Mouse (Mus musculus) Patski (cell line): ENCODE measurements at regions not wholly inside any gene's neighbourhood (a gene's known extent, or its start where the extent isn't known, plus 50 kb on each side); places are given as distances from the start of the nearest gene placed in this dataset.

Source experiments
- ATAC-seq: fragments of 100-300 bp; one replicate; pipeline ENCODE4 v1.8.0; 2021
- CTCF ChIA-PET: fragments of 350-600 bp; sonication (Branson Sonifier 250); formaldehyde crosslinking; loops from one replicate; lab custom pipeline; 2022; ENCODE audit warnings: inconsistent platforms; lab: Charles Lee
- POLR2A ChIA-PET: fragments of 350-600 bp; sonication (Branson Sonifier 250); formaldehyde crosslinking; loops from one replicate; lab custom pipeline; 2022; ENCODE audit warnings: antibody characterized with exemption, inconsistent platforms; lab: Charles Lee
- DNase-seq: peaks from one replicate; pipeline ENCODE4 v3.0.0-alpha.2; 2011; ENCODE audit warnings: low read depth, low spot score
- H3K27me3 ChIP-seq: fragments of 371-371 bp; one replicate; pipeline ENCODE4 v1.5.1; 2021
- CTCF ChIP-seq: fragments of 100-300 bp; IDR thresholded peaks from one replicate; pipeline ENCODE4 v1.5.1; 2021
- in situ Hi-C: fragments of 300-500 bp; cut with MboI; formaldehyde crosslinking; loops from 3 replicates; pipeline ENCODE4 v1.11.1; 2018; ENCODE audit warnings: low pct_unique_long_range_greater_than_20kb, mixed read lengths

GRCm38 (mm10) chr10:96188168-96188567 is 51.8 kb downstream of the Gm5426 start:
- no peak for TF ChIP-seq CTCF
- ATAC-seq (peak; percentile 31), DNase-seq (no peak)
- in situ Hi-C loops = no loop called here
- no peaks in the 10 kb centered on the region for H3K27me3 ChIP-seq
- ChIA-PET POLR2A (interaction anchor here (0.5 kb wide), 1 partner anchor 379 kb away, joined by 3 read pairs; no protein-coding TSS in a partner anchor), CTCF (no interaction called here)

DNA sequence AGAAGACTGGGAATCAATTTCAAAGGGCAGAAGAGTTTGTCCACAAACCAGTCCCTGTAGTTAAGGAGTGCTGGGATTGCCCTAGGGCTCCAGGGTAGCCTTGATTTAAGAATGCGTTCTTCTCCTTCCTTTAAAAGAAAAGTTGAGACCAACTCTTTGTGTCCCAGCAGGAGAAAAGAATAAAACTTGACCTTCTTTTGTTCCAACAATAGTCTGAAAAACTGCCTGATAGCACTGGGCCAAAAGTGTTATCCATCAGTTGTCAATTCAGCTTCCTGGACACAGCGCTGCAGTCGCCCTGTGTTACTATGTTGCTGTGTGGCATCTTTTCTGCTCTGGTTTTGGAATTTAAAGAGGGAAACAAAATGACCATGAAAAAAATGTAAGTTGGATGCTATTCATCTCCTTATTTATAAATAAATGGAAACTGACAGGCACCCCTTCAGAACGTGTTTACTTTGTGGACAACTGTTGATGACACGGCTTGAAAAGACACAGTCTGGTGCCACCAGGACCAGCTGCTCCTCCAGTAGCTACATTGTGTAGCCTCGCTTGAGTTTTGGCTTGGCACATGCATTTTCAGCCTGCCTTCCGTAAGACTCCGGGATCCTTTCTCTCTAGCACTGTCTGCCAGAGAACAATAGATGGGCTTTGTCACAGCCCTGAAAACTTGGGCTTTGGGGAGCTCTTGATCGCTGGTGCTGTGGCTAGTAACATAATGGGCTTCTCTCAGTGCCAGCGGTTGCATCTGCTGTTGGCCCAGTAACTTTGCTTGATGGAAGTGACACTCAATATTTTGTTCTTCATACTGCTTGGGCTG is 54.0 kb downstream of the Gm5426 start:
- ChIA-PET CTCF (interaction anchor here (0.7 kb wide), 1 partner anchor 21 kb away, joined by 3 read pairs; no protein-coding TSS in a partner anchor), POLR2A (no interaction called here)
- DNase-seq (no peak), ATAC-seq (no peak)
- no peaks in the 10 kb centered on the region for H3K27me3 ChIP-seq
- no peak for TF ChIP-seq CTCF
- in situ Hi-C loops = no loop called here

DNA sequence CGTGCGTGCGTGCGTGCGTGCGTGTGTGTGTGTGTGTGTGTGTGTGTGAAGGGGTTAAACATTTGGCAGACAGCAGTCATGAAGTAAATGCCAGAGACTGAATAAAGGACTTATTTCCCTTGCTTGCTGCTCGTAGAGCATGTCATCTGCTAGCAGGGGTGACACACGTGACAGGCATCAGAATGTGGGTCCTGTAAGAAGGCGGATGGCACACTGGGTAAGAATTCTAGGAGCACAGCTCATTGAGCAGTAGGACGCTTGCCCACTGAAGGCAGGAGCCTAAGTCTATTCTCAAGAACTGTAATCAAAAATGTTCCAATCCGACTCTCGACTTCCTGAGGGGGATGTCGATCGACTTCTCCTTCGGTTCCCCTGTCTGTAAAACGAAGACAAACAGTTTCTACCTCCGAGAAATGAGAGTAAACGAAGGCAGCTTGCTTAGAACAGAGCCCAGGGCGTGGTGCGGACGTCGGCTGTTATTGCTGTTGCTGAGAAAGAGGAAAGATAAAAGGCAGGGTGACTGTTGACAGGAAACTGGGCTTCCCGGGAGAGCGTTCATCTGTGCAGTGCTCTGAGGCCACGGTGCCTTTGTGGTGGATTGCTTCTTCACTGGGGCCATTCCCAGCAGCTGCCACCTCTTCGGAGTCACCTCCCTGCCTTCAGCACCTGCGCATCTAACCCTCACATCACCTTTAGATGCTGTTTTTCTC is 64.7 kb downstream of the Gm5426 start:
- POLR2A ChIA-PET = no interaction called here
- ATAC-seq = no peak
- no peak for TF ChIP-seq CTCF

GRCm38 (mm10) chr10:96201891-96202290 is 65.5 kb downstream of the Gm5426 start:
- ATAC-seq (no peak), DNase-seq (no peak)
- H3K27me3 ChIP-seq = peaks cover 12% of the 10 kb centered on the region
- TF ChIP-seq CTCF = no peak
- in situ Hi-C loops = no loop called here
- POLR2A ChIA-PET = no interaction called here
- CTCF ChIA-PET = no interaction called here

More for the DNA sequence above, 64.7 kb downstream of the Gm5426 start:
- in situ Hi-C loops = no loop called here
- no peak for DNase-seq
- peaks cover 12% of the 10 kb centered on the region for H3K27me3 ChIP-seq
- CTCF ChIA-PET = no interaction called here

DNA sequence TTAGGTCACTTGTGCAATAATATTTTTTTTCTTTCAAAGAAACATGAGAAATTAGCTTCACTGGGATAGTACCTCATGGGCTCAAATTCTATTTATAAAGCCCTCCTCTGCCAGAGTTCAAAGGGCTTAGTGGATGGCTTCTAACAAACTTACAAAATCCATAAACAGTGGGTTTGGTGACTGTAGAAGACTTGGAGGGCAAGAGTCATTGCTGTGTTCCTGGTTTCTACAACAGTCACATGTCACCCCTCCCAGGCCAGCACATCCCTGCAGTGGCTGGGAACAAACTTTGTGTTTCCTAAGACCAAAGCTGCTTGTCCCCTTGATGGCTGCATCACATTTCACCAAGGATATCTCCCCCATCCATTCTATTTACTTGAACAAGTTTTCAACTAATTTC is 66.5 kb downstream of the Gm5426 start:
- DNase-seq = no peak
- ChIA-PET CTCF (no interaction called here), POLR2A (no interaction called here)
- in situ Hi-C loops = no loop called here
- no peak for ATAC-seq
- TF ChIP-seq CTCF = no peak
- peaks cover 12% of the 10 kb centered on the region for H3K27me3 ChIP-seq

- TF ChIP-seq CTCF = no peak
- CTCF ChIA-PET = no interaction called here
- no peak for ATAC-seq
These were observed 67.8 kb downstream of the Gm5426 start for GRCm38 (mm10) chr10:96204198-96204597.

GRCm38 (mm10) chr10:96209171-96209570 is 72.8 kb downstream of the Gm5426 start:
- peaks cover 5% of the 10 kb centered on the region for H3K27me3 ChIP-seq
- no peak for TF ChIP-seq CTCF
- no peak for DNase-seq
- ChIA-PET CTCF (interaction anchor here (0.8 kb wide), 1 partner anchor 16 kb away, joined by 3 read pairs; no protein-coding TSS in a partner anchor), POLR2A (no interaction called here)
- in situ Hi-C loops = no loop called here
- no peak for ATAC-seq

More at GRCm38 (mm10) chr10:96204198-96204597, 67.8 kb downstream of the Gm5426 start:
- H3K27me3 ChIP-seq = peaks cover 12% of the 10 kb centered on the region
- POLR2A ChIA-PET = no interaction called here
- no peak for DNase-seq
- in situ Hi-C loops = no loop called here

DNA sequence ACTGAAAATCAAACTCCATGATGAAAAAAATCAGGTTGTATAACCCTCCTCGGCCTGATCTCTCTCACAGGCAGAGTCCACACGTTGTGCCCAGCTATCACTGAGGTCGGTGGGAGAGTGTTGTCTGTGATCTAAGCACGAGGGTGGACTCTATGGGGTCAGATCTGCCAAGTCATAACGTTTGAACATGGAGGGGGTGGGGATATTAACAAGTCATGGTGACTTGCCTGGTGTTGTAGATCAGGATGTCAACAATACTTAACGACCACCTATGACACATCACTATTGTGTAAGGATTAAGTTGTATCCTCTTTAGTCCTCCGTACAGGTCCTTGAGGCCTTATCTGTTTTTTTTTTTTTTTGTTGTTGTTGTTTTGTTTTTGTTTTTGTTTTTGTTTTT is 74.8 kb downstream of the Gm5426 start:
- no peak for DNase-seq
- no peaks in the 10 kb centered on the region for H3K27me3 ChIP-seq
- CTCF ChIA-PET = interaction anchor here (1.0 to 1.3 kb wide), 5 partner anchors 21 to 949 kb away, joined by 3 to 4 read pairs (median 3); partner anchors contain the start of gene Btg1
- in situ Hi-C loops = loop anchor here (5.0 to 10.0 kb wide), 3 partner anchors 79 to 1101 kb away; no protein-coding TSS in a partner anchor
- POLR2A ChIA-PET = no interaction called here
- no peak for TF ChIP-seq CTCF
- no peak for ATAC-seq

- TF ChIP-seq CTCF = peak; percentile 81
- ChIA-PET POLR2A (no interaction called here), CTCF (no interaction called here)
- no peaks in the 10 kb centered on the region for H3K27me3 ChIP-seq
- DNase-seq (peak; percentile 80), ATAC-seq (peak; percentile 67)
- in situ Hi-C loops = loop anchor here (5.0 to 10.0 kb wide), 3 partner anchors 82 to 1098 kb away; no protein-coding TSS in a partner anchor
These were observed 77.5 kb downstream of the Gm5426 start for GRCm38 (mm10) chr10:96213876-96214275.

DNA sequence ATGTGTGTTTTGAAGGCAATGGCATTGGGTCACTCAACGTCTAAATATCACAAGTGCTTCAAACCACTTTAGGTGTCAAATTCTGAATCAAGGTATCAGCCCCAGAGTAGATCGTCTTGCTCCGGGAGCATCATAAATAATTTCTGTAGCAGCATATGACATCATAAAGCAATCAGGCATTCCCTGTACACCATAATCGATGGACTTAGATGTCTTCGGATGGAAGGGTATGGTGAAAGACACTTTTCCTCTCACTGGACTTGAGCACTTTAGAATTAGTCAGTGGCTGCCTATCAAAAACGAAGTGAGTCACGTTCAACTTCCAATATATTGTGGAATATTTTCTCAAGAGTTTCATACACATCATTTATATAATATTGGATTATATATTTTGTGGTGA is 77.9 kb downstream of the Gm5426 start:
- ChIA-PET POLR2A (no interaction called here), CTCF (interaction anchor here (1.0 kb wide), 1 partner anchor 1099 kb away, joined by 5 read pairs; no protein-coding TSS in a partner anchor)
- ATAC-seq = no peak

More for the DNA sequence above, 77.9 kb downstream of the Gm5426 start:
- no peaks in the 10 kb centered on the region for H3K27me3 ChIP-seq
- in situ Hi-C loops = loop anchor here (5.0 to 10.0 kb wide), 3 partner anchors 82 to 1098 kb away; no protein-coding TSS in a partner anchor
- DNase-seq = no peak
- no peak for TF ChIP-seq CTCF
